Mouse (Mus musculus) gastrocnemius, adult 18-20 months (tissue): Measurements from ENCODE around the gene Zfp362. TPM values are rescaled to one million over a fixed set of nuclear protein-coding genes. Genes with fewer than 3 reads are reported as not detected.

Experiments used
- DNase-seq: peaks from one replicate; pipeline ENCODE4 v3.0.0; 2021; ENCODE audit warnings: low spot score
- total RNA-seq, 2 experiments: library from RNA; stranded (reverse); gene quantifications; 2 replicates each; pipeline ENCODE4 v1.2.3; 2021

The Zfp362 gene
- total RNA-seq, 2 experiments from 2014 or later, result 9.7 TPM

- no peak for DNase-seq
Measured at GRCm38 (mm10) chr4:128730271-128730670, 75.6 kb downstream of the Zfp362 start.

DNA sequence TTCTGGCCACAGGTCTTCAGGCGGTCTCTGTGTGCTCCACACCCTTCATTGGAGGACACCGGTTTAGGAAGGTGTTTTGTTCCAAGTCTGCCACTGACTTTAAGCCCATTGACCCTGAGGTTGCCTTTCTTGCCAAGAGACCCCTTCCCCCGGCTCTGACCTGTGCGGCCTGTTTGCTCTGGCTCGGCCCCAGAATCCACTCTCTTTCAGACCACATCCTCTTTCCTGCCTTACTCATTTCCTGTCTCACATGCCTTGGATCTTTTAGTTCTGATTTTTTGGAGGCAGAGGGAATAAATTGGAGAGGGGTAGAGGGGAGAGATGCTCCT, 76.2 kb downstream of the Zfp362 start:
- no peak for DNase-seq

- no peak for DNase-seq
Measured at GRCm38 (mm10) chr4:128729033-128729708, 76.7 kb downstream of the Zfp362 start.

GRCm38 (mm10) chr4:128728431-128728851, 77.4 kb downstream of the Zfp362 start:
- DNase-seq, result no peak

GRCm38 (mm10) chr4:128727721-128728430, 78.0 kb downstream of the Zfp362 start:
- DNase-seq, result peak; percentile 51

DNA sequence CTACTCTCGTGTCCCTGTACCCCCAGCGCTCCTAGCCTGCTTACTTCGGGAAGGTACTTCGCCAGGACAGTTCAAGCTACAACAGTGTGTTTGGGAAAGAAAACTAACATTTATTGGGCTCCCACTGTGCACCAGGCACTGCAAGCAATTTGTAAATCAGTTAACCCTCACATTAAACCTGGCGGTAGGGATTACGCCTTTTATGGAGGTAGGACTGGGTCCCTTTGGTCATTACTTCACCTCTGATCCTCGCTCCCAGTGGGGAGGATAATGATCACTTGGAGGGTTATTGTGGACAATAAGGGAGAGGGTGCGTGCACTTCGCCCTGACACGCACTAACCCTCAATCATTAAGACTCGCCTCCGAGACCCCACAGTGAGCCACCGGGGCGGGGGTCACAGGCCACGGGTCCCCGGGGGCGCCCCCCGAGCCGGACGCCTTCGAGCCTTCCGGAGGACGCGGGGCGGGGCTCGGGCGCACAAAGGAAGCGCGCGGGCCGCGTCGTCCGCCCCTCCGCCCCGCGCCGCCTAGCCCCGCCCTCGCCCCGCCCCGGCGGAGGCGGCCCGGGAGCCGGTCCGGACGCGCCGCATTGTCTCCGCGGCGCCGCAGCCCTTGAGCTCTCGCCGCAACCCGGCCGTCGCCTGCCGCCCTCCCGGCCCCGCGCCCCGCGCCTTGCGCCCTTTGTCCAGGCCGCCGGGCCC, 78.7 kb downstream of the Zfp362 start:
- DNase-seq, result peak; percentile 76

- DNase-seq, result no peak
Measured at GRCm38 (mm10) chr4:128724059-128724458, 81.8 kb downstream of the Zfp362 start.

DNA sequence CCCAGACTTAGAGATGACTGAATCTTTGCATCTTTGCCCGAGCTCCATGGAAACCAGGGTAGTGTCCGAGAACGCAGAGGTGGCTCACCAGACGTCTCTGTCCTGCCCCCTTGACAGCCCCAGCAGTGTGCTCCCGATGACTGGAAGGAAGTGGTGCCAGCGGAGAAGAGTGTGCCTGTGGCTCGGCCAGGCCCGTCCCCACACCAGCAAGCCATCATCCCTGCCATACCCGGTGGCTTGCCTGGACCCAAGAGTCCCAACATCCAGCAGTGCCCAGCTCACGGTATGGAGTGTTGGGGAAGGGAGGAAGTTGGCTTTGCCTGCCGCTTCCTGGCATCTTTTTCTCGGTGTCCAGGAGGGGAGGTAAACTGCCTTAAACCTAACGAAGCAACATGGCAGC, 82.4 kb downstream of the Zfp362 start:
- DNase-seq, result no peak

Other genes starting within 250 kb of the Zfp362 start
- 1 to 10 TPM; 2.2 to 3.4 TPM for gene Zscan20, start 195.9 kb downstream of the Zfp362 start, total RNA-seq
- gene Tlr12, start 187.4 kb downstream of the Zfp362 start, total RNA-seq, result not detected
- 10 to 100 TPM; 17.6 to 22.9 TPM for gene Phc2, start 151.3 kb downstream of the Zfp362 start, total RNA-seq
- not detected for gene A3galt2, start 50.7 kb downstream of the Zfp362 start, total RNA-seq
- gene Trim62, start 77.5 kb upstream of the Zfp362 start, total RNA-seq, result under 1 TPM; 0.34 to 0.45 TPM
- 1 to 10 TPM; 2.3 to 3.4 TPM for gene Azin2, start 156.4 kb upstream of the Zfp362 start, total RNA-seq
- gene Ak2, start 185.9 kb upstream of the Zfp362 start, total RNA-seq, result 10 to 100 TPM; 24.1 to 24.3 TPM